Mouse (Mus musculus) neutrophil, adult 65 days (primary cell): ENCODE measurements around the gene Vmn1r213. TPM values are rescaled to one million over a fixed set of nuclear protein-coding genes. Genes with fewer than 3 reads are reported as not detected.

Experiments used
- total RNA-seq: library from RNA; stranded (reverse); gene quantifications from 2 replicates; pipeline ENCODE4 v1.2.4, GENCODE M21; 2023

Vmn1r213 gene
- not detected in 2 replicates for total RNA-seq

DNA sequence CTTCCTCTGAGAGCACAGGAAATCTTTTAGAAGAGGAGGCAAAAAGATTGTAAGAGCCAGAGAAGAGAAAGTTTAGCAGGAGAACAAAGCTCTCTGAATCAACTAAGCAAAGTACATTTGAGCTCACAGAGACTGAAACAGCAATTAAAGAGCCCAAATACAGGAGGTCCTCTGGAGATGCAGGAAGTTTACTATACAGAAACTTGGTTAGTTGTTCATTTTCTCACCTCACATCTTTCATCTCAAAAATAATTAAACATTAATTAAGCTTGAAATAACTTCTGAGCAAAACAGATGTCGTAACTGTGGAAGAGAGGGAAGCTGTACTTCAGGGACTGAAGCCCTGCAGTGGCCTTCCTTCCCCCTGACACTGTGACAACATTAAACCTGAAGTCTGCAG is at the start of gene Vmn1r213:
Gene Vmn1r213 (plus strand): TSS at position 301 of the 400 bp plus-strand sequence.

DNA sequence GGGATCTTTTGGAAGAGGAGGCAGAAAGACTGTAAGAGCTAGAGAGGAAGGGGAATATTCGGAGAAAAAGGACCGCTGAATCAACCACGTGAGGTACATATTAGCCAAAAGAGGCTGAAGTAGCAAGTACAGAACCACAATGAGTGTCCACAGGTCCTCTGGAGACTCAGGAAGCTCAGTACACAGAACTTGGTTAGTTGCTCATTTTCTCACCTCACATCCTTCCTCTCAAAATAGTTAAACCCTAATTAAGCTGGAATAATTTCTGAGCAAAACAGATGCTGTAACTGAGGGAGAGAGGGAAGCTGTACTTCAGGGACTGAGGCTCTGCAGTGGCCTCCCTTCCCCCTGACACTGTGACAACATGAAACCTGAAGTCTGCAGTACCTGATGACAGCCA is 22.7 kb downstream of the Vmn1r213 start, which contains the start of gene Vmn1r214:
Gene Vmn1r214 (plus strand): TSS at position 301 of the 400 bp plus-strand sequence.

Other genes starting within 250 kb of the Vmn1r213 start
- not detected in 2 replicates for gene Vmn1r208, start 230.3 kb upstream of the Vmn1r213 start, total RNA-seq
- gene Vmn1r209, start 198.0 kb upstream of the Vmn1r213 start, total RNA-seq = not detected in 2 replicates
- not detected in 2 replicates for gene Vmn1r210, start 176.3 kb upstream of the Vmn1r213 start, total RNA-seq
- not detected in 2 replicates for gene Vmn1r211, start 150.1 kb upstream of the Vmn1r213 start, total RNA-seq
- not detected in 2 replicates for gene Vmn1r212, start 123.5 kb upstream of the Vmn1r213 start, total RNA-seq
- gene Vmn1r214, start 22.8 kb downstream of the Vmn1r213 start, total RNA-seq = not detected in 2 replicates
- gene Vmn1r215, start 60.4 kb downstream of the Vmn1r213 start, total RNA-seq = not detected in 2 replicates
- not detected in 2 replicates for gene Vmn1r217, start 110.6 kb downstream of the Vmn1r213 start, total RNA-seq
- gene Vmn1r218, start 125.5 kb downstream of the Vmn1r213 start, total RNA-seq = not detected in 2 replicates
- gene Vmn1r219, start 151.7 kb downstream of the Vmn1r213 start, total RNA-seq = not detected in 2 replicates
- not detected in 2 replicates for gene Vmn1r220, start 180.3 kb downstream of the Vmn1r213 start, total RNA-seq
- gene Vmn1r221, start 206.5 kb downstream of the Vmn1r213 start, total RNA-seq = not detected in 2 replicates
- not detected in 2 replicates for gene Vmn1r222, start 228.3 kb downstream of the Vmn1r213 start, total RNA-seq
- gene Vmn1r223, start 239.5 kb downstream of the Vmn1r213 start, total RNA-seq = not detected in 2 replicates